Mouse (Mus musculus) midbrain, embryonic 13.5 days (tissue): ENCODE measurements around the gene Ttc9c. TPM values are rescaled to one million over a fixed set of nuclear protein-coding genes. Genes with fewer than 3 reads are reported as not detected.
"Not testable (repeated sequence)": the region's sequence is repeated elsewhere in the genome, so short reads cannot be mapped to it uniquely, and the experiment has no call there.

Experiments
- ATAC-seq: fragments of 200-750 bp; cut with Nextera tagmentation; 2 replicates; pipeline ENCODE4 v1.8.0; 2017; ENCODE audit warnings: mild to moderate bottlenecking, moderate TSS enrichment, moderate library complexity
- H3K27ac ChIP-seq: fragments of 300-500 bp; sonication (generic); 2 replicates; pipeline ENCODE4 v1.5.1; 2015; ENCODE audit warnings: inconsistent platforms, mild to moderate bottlenecking, moderate library complexity
- H3K27me3 ChIP-seq: fragments of 300-500 bp; sonication (generic); 2 replicates; pipeline ENCODE4 v1.6.1; 2015; ENCODE audit warnings: mild to moderate bottlenecking, inconsistent platforms
- H3K36me3 ChIP-seq: fragments of 300-500 bp; sonication (generic); 2 replicates; pipeline ENCODE4 v1.6.1; 2015; ENCODE audit warnings: mild to moderate bottlenecking, inconsistent platforms
- H3K4me1 ChIP-seq: fragments of 300-500 bp; sonication (generic); replicated peaks from 2 replicates; pipeline ENCODE4 v1.6.1; 2015; ENCODE audit warnings: inconsistent platforms
- H3K4me2 ChIP-seq: fragments of 300-500 bp; sonication (generic); replicated peaks from 2 replicates; pipeline ENCODE4 v1.6.1; 2015; ENCODE audit warnings: moderate library complexity, mild to moderate bottlenecking, inconsistent platforms
- H3K4me3 ChIP-seq: fragments of 300-500 bp; sonication (generic); replicated peaks from 2 replicates; pipeline ENCODE4 v1.5.1; 2015; ENCODE audit warnings: mild to moderate bottlenecking, inconsistent platforms
- H3K9ac ChIP-seq: fragments of 300-500 bp; sonication (generic); replicated peaks from 2 replicates; pipeline ENCODE4 v1.6.1; 2015; ENCODE audit warnings: mild to moderate bottlenecking, inconsistent platforms
- H3K9me3 ChIP-seq: fragments of 300-500 bp; sonication (generic); 2 replicates; pipeline ENCODE4 v1.6.1; 2016; ENCODE audit warnings: mild to moderate bottlenecking, inconsistent platforms
- WGBS: fragments of 180-500 bp; shearing (Covaris S2); methylation state at CpG from one replicate; pipeline ENCODE4 v1.1.7; 2015; 5-methylcytosine and 5-hydroxymethylcytosine counted together
- polyA plus RNA-seq: library from polyadenylated mRNA; unstranded; fragments of >200 nt; fragmentation: Nextera tagmentation; extraction: Ambion mirVana; gene quantifications from 2 replicates; pipeline ENCODE4 v1.2.1, GENCODE M21; 2015

Ttc9c gene
- polyA plus RNA-seq, 1 experiment from 2014 or later, result 66.1 TPM

DNA sequence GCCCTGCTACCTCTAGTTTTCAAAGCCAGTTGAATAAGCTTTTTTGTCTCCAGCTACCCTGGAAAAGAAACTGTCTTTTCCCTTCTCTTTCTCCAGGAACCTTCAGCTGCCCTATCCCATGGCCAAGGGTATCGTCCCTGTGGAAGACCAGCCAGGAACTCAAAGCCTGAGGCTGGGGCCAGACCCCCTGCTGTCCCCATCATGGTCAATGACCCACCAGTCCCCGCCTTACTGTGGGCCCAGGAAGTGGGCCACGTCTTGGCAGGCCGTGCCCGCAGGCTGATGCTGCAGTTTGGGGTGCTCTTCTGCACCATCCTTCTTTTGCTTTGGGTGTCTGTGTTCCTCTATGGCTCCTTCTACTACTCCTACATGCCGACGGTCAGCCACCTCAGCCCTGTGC, 21.9 kb upstream of the Ttc9c start:
- Histone ChIP-seq H3K27me3 (no peaks in the 10 kb centered on the region), H3K4me2 (peak overlapping the region; percentile 77), H3K4me3 (peak overlapping the region; percentile 79), H3K36me3 (peaks cover 21% of the 10 kb centered on the region), H3K9ac (peak overlapping the region; percentile 93), H3K9me3 (no peaks in the 10 kb centered on the region), H3K27ac (no peak overlapping the region; the same call in 1 of the 2 replicates), H3K4me1 (peaks cover 41% of the 10 kb centered on the region)
- ATAC-seq, result no peak
- WGBS, result 90% methylated on average over 7 of the region's 7 CpGs

- WGBS, result 10% methylated on average over 29 of the region's 29 CpGs
- peak overlapping the region; percentile 77 for H3K4me2 ChIP-seq
- H3K27ac ChIP-seq, result peak overlapping the region; percentile 98
- H3K9me3 ChIP-seq, result no peaks in the 10 kb centered on the region
- H3K36me3 ChIP-seq, result peaks cover 25% of the 10 kb centered on the region
- H3K4me3 ChIP-seq, result peak overlapping the region; percentile 79
- peak; percentile 31 for ATAC-seq
- H3K27me3 ChIP-seq, result no peaks in the 10 kb centered on the region
- peaks cover 41% of the 10 kb centered on the region for H3K4me1 ChIP-seq
- H3K9ac ChIP-seq, result peak overlapping the region; percentile 93
Observed at GRCm38 (mm10) chr19:8839908-8840791, 21.0 kb upstream of the Ttc9c start.

GRCm38 (mm10) chr19:8839103-8839907, 20.2 kb upstream of the Ttc9c start, which contains the start of gene Gng3:
Gene Gng3, minus strand, starts transcription at chr19:8839194.
- 32% methylated on average over 11 of the region's 11 CpGs for WGBS
- Histone ChIP-seq H3K9me3 (no peaks in the 10 kb centered on the region), H3K27me3 (no peaks in the 10 kb centered on the region), H3K27ac (peak within 1 kb of the TSS; percentile 98), H3K4me3 (peak within 1 kb of the TSS; percentile 79), H3K36me3 (peaks cover 32% of the 10 kb centered on the region), H3K4me1 (peaks cover 41% of the 10 kb centered on the region), H3K4me2 (peak within 1 kb of the TSS; percentile 77), H3K9ac (peak within 1 kb of the TSS; percentile 93)
- ATAC-seq, result peak; percentile 94

- peak overlapping the region; percentile 79 for H3K4me3 ChIP-seq
- peaks cover 43% of the 10 kb centered on the region for H3K36me3 ChIP-seq
- H3K9ac ChIP-seq, result peak overlapping the region; percentile 93
- peak overlapping the region; percentile 98 for H3K27ac ChIP-seq
- 0 out of 2 replicates have a peak, but pooled peaks have one; percentile 2 for ATAC-seq
- 13% methylated on average over 15 of the region's 15 CpGs for WGBS
- H3K4me1 ChIP-seq, result peaks cover 41% of the 10 kb centered on the region
- no peaks in the 10 kb centered on the region for H3K27me3 ChIP-seq
- H3K4me2 ChIP-seq, result peak overlapping the region; percentile 77
- H3K9me3 ChIP-seq, result no peaks in the 10 kb centered on the region
Observed at GRCm38 (mm10) chr19:8838041-8838730, 19.1 kb upstream of the Ttc9c start.

- H3K36me3 ChIP-seq, result peaks cover 44% of the 10 kb centered on the region
- no peaks in the 10 kb centered on the region for H3K9me3 ChIP-seq
- H3K4me3 ChIP-seq, result peak within 1 kb of the TSS; percentile 79
- peak; percentile 67 for ATAC-seq
- H3K27me3 ChIP-seq, result no peaks in the 10 kb centered on the region
- WGBS, result under 1% methylated on average over 38 of the region's 38 CpGs
- H3K27ac ChIP-seq, result peak within 1 kb of the TSS; percentile 98
- peak within 1 kb of the TSS; percentile 77 for H3K4me2 ChIP-seq
- peak within 1 kb of the TSS; percentile 93 for H3K9ac ChIP-seq
- peaks cover 41% of the 10 kb centered on the region for H3K4me1 ChIP-seq
Observed at GRCm38 (mm10) chr19:8837251-8837791, 18.2 kb upstream of the Ttc9c start, which contains the start of gene Bscl2. Gene Bscl2, plus strand, starts transcription at chr19:8837467.

GRCm38 (mm10) chr19:8836327-8836726, 17.2 kb upstream of the Ttc9c start:
- 97% methylated on average over 10 of the region's 10 CpGs for WGBS

GRCm38 (mm10) chr19:8832971-8833370, 13.8 kb upstream of the Ttc9c start:
- WGBS, result 92% methylated on average over 4 of the region's 4 CpGs

More at GRCm38 (mm10) chr19:8836327-8836726, 17.2 kb upstream of the Ttc9c start:
- not testable (repeated sequence) for H3K9ac ChIP-seq, H3K4me3 ChIP-seq, ATAC-seq, H3K9me3 ChIP-seq, H3K27me3 ChIP-seq
- H3K27ac ChIP-seq, result peak overlapping the region; percentile 98
- H3K36me3 ChIP-seq, result peaks cover 47% of the 10 kb centered on the region
- peak overlapping the region; percentile 77; the same call in 1 of the 2 replicates for H3K4me2 ChIP-seq
- peaks cover 35% of the 10 kb centered on the region for H3K4me1 ChIP-seq

DNA sequence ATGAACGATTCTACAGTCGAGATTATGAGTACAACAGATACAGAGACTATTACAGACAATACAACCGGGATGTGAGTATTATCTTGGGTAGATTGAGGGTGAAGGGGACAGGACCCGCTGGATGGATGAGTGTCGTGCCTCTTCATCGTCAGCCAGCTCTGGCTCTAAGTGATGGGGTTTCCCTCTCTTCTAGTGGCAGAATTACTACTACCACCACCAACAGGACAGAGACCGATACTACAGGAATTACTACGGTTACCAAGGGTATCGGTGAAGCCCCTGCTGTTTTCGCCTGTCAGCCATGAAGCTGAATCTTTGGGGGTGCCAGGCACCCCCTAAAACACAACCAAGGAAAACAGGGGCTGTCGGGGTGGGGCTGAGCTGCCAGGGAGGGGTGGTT, 12.1 kb upstream of the Ttc9c start:
- ATAC-seq, result no peak
- Histone ChIP-seq H3K4me2 (no peak overlapping the region), H3K9me3 (no peaks in the 10 kb centered on the region), H3K36me3 (peaks cover 94% of the 10 kb centered on the region), H3K27me3 (no peaks in the 10 kb centered on the region), H3K27ac (no peak overlapping the region), H3K9ac (no peak overlapping the region), H3K4me3 (no peak overlapping the region), H3K4me1 (no peaks in the 10 kb centered on the region)
- WGBS, result 84% methylated on average over 11 of the region's 11 CpGs

More at GRCm38 (mm10) chr19:8832971-8833370, 13.8 kb upstream of the Ttc9c start:
- peaks cover 6% of the 10 kb centered on the region for H3K4me1 ChIP-seq
- no peaks in the 10 kb centered on the region for H3K27me3 ChIP-seq
- no peaks in the 10 kb centered on the region for H3K9me3 ChIP-seq
- no peak overlapping the region for H3K4me3 ChIP-seq
- H3K4me2 ChIP-seq, result no peak overlapping the region
- ATAC-seq, result no peak
- no peak overlapping the region for H3K27ac ChIP-seq
- peaks cover 77% of the 10 kb centered on the region for H3K36me3 ChIP-seq
- H3K9ac ChIP-seq, result no peak overlapping the region

GRCm38 (mm10) chr19:8830664-8831063, 11.5 kb upstream of the Ttc9c start:
- no peak overlapping the region for H3K9ac ChIP-seq
- H3K4me2 ChIP-seq, result no peak overlapping the region
- H3K4me1 ChIP-seq, result no peaks in the 10 kb centered on the region
- 91% methylated on average over 8 of the region's 8 CpGs for WGBS
- no peaks in the 10 kb centered on the region for H3K9me3 ChIP-seq
- peaks cover 98% of the 10 kb centered on the region for H3K36me3 ChIP-seq
- ATAC-seq, result no peak
- no peak overlapping the region for H3K4me3 ChIP-seq
- no peaks in the 10 kb centered on the region for H3K27me3 ChIP-seq
- H3K27ac ChIP-seq, result no peak overlapping the region

- WGBS, result 92% methylated on average over 8 of the region's 8 CpGs
- Histone ChIP-seq H3K27ac (no peak within 1 kb of the TSS), H3K9ac (no peak within 1 kb of the TSS), H3K36me3 (peaks cover 98% of the 10 kb centered on the region), H3K9me3 (no peaks in the 10 kb centered on the region), H3K4me1 (no peaks in the 10 kb centered on the region), H3K27me3 (no peaks in the 10 kb centered on the region), H3K4me2 (no peak within 1 kb of the TSS), H3K4me3 (no peak within 1 kb of the TSS)
- ATAC-seq, result no peak
Observed at GRCm38 (mm10) chr19:8829660-8830059, 10.5 kb upstream of the Ttc9c start, which contains the start of gene AC129217.1. Gene AC129217.1, plus strand, starts transcription at chr19:8829773.

DNA sequence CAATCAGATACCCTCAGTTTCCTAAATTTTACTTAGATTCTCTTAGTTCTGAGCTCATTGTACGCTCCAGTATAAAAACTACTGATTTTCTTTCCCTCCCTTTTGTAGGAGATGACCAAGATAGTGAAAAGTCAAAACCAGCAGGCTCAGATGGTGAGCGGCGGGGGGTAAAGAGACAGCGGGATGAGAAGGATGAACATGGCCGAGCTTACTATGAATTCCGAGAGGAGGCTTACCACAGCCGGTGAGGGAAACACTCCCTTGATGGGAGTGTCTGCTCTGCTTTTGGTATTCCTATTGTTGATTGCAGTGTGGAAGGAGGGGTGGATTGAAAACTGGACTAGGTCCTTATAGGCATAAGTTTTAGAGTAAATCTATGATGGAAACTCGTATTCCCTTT, 3.6 kb upstream of the Ttc9c start:
- WGBS, result 63% methylated on average over 8 of the region's 8 CpGs
- H3K4me3 ChIP-seq, result peak overlapping the region; percentile 81
- H3K36me3 ChIP-seq, result peaks cover 49% of the 10 kb centered on the region
- H3K27ac ChIP-seq, result no peak overlapping the region
- no peak for ATAC-seq
- H3K9me3 ChIP-seq, result no peaks in the 10 kb centered on the region
- H3K27me3 ChIP-seq, result no peaks in the 10 kb centered on the region
- H3K4me1 ChIP-seq, result peaks cover 36% of the 10 kb centered on the region
- peak overlapping the region; percentile 98 for H3K4me2 ChIP-seq
- peak overlapping the region; percentile 93 for H3K9ac ChIP-seq
